Mouse (Mus musculus) monocyte, adult 2 months (primary cell): ENCODE measurements around the gene Nr4a3.

Source experiments
- DNase-seq, 2 experiments: peaks; one replicate each; pipeline ENCODE4 v3.0.0; 2022; ENCODE audit warnings: low spot score in 2 of 2, low read depth in 1 of 2

Gene Nr4a3

DNA sequence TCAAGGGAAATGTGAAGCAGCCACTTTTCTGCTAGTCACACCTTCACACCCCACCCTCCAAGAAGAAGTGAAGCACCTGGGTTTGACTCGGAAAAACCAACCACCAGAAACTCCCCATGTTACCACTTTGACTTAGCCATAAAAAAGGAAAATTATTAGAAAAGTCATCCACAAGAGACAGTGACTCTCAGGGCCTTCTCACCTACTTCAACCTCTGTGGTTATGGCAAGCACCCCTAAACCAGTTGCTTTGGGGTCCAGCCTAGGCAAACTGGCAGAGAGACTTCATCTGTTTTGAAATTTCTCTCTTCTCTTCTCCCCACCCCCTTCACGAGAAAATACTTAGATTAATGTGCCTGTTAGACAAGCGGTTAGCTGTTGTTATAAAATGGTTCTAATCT lies 5.1 kb downstream of the Nr4a3 start:
- no peak for DNase-seq

DNA sequence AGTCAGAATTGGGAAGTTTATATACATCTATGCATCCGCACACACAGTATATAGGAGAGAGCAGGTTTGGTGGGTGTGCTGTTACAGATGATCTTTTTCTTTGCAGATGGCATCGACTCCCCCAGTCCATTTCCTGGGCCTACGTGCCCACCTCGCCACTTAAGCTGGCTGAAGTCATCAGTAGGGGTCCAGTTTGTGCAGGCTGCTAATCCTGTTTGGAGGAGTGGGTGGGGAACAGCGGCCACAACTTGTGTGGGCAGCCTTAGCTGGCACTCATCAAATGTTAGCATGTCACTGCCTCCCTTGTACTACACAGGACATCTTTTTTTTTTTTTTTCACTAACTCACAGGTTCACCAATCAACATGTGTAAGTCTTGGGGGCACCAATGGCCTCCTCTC lies 5.5 kb downstream of the Nr4a3 start:
- no peak for DNase-seq

GRCm38 (mm10) chr4:48051086-48051673 lies 6.2 kb downstream of the Nr4a3 start:
- no peak for DNase-seq

GRCm38 (mm10) chr4:48051674-48052121 lies 6.7 kb downstream of the Nr4a3 start:
- DNase-seq: no peak

DNA sequence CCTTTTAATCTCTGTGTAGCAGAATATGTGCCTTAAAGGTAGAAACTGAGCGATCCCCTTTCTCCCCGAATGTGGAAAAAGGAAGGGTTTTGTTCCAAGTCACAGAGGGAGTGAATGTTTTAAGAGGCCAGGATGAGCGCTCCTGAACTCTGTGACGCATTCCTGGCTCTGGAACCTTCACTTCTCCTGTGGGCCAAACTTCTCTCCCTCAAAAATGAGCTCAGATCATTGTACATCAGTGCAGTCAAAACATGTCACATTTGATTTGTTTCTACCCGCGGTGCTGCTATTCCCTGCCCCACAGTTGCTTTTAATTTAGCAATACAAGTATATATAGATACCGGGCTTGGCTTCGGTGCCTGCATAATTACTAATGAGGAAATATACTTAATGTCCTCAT lies 16.8 kb downstream of the Nr4a3 start:
- no peak for DNase-seq

- DNase-seq: no peak
These were observed 19.4 kb downstream of the Nr4a3 start for GRCm38 (mm10) chr4:48064311-48064710.

GRCm38 (mm10) chr4:48066676-48067075 lies 21.7 kb downstream of the Nr4a3 start:
- DNase-seq: no peak

- no peak for DNase-seq
These were observed 24.2 kb downstream of the Nr4a3 start for GRCm38 (mm10) chr4:48069111-48069510.

GRCm38 (mm10) chr4:48072006-48072405 lies 27.1 kb downstream of the Nr4a3 start:
- no peak for DNase-seq

DNA sequence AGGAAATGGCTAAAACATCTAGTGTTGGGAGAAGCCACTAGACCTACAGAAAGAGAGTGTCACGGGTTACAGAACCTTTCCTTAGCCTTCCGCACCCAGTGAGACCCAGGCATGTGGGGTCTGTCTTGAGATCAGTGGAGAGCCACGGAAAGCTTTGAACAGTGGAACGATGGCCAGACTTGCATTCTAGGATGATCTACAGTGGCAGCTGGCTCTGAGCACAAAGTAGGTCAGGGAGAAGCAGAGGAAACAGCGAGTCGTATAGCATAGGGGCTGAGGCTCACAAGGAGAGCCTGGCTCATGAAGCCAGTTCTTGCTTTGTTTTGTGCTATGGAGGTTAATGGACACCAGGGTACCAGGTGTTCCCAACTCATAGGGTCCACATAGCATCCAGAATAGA lies 28.4 kb downstream of the Nr4a3 start:
- no peak for DNase-seq

- DNase-seq: no peak
These were observed 29.7 kb downstream of the Nr4a3 start for GRCm38 (mm10) chr4:48074451-48075240.

DNA sequence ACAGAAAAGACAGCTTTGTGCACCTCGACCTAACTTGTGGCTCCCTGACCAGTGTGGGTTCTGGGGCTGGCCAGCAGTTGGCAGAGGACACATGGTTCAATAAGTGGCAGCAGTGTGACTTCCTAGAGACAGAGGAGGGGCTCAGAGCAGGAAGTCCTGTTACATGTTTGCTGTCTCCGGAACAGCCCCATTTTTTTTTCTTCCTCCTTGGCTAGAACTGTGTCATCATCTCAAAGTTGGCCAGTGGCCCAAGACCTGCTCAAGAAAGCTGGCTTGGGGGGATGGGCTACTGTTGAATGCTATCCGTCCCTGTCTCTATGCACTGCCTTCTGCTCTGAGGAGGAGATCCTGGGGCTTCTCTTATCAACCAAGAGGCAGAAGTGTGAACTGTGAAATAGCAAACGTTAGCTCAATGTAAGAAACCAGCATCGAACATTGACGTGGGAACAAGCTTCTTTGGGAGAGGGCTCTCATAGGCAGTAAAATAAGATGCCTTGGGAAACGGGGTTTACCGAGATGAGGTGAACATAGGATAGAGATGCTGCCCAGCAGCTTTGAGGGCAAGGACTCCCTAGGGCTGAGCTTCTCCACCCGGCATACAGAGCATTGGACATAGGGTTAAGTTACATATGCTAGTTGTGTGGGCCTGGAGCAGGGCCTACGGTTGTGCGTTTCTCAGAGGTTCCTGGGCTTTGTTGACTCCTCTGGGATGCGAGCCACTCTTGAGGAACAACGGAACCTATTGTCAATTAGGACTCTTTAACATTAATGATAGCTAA lies 31.9 kb downstream of the Nr4a3 start:
- no peak for DNase-seq

GRCm38 (mm10) chr4:48078213-48078612 lies 33.3 kb downstream of the Nr4a3 start:
- DNase-seq: no peak

GRCm38 (mm10) chr4:48079285-48080039 lies 34.5 kb downstream of the Nr4a3 start:
- DNase-seq: no peak

GRCm38 (mm10) chr4:48083452-48083851 lies 38.5 kb downstream of the Nr4a3 start:
- DNase-seq: no peak

GRCm38 (mm10) chr4:48086609-48087008 lies 41.7 kb downstream of the Nr4a3 start:
- no peak for DNase-seq

GRCm38 (mm10) chr4:48087497-48087896 lies 42.5 kb downstream of the Nr4a3 start:
- DNase-seq: no peak

DNA sequence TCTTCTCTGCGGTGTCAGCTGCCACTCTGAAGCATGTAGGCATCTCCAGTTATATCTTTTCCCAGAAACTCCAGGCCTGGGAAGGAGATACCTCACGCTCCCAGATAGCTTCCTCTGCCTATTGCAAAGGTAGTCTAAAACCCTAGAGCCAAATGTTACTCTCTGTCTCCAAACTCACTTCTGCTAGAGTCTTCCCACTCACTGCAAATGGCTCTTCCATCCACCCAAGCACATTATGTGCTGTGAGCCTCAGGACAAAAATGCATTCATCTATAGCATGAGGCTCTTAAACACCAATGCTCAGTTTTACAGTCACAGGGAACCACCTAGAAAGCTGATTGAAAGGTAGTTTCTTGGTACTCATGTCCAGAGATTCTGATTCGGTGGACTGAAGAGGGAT lies 48.3 kb downstream of the Nr4a3 start:
- no peak for DNase-seq

DNA sequence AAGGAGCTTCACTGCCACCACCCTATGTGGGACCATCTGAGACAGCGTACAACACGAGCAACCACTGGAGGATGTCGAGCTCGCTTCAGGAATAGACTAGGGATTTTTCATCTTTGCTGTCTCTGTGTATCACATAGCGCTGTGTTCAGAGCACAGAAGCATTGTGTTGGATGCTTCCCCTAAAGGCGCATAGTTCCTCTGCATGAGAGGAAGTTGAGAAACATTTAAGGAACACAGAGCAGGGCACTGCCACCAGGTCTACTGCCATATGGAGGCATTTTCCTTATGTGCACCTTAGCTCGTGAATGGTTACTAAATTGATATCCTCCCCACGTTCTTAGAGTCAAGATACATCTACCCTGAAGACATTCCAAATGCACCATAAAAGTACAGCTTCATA lies 55.3 kb downstream of the Nr4a3 start:
- DNase-seq: no peak

GRCm38 (mm10) chr4:48101981-48102380 lies 57.0 kb downstream of the Nr4a3 start:
- no peak for DNase-seq

- no peak for DNase-seq
These were observed 60.4 kb downstream of the Nr4a3 start for GRCm38 (mm10) chr4:48105387-48105786.
